Mouse (Mus musculus) olfactory bulb, adult 2 months (tissue): ENCODE data around the gene Tsc1. TPM values are rescaled to one million over a fixed set of nuclear protein-coding genes. Genes with fewer than 3 reads are reported as not detected.
A peak's percentile ranks its signal among the peaks of the same experiment; 100 is the strongest.

ENCODE experiments used
- H3K27ac ChIP-seq: fragments of 200-500 bp; 2 replicates; pipeline ENCODE4 v1.5.1; 2012; ENCODE audit warnings: low read depth, low read length; ENCODE audit not compliant: insufficient read depth
- H3K4me1 ChIP-seq: fragments of 200-500 bp; 2 replicates; pipeline ENCODE4 v1.6.1; 2012; ENCODE audit warnings: low read length; ENCODE audit not compliant: control insufficient read depth, insufficient read depth
- H3K4me3 ChIP-seq: fragments of 200-500 bp; 2 replicates; pipeline ENCODE4 v1.5.1; 2012; ENCODE audit warnings: mild to moderate bottlenecking, low read depth, low read length, moderate library complexity; ENCODE audit not compliant: insufficient read depth
- CTCF ChIP-seq: fragments of 200-500 bp; IDR thresholded peaks from 2 replicates; pipeline ENCODE4 v1.5.1; 2012; ENCODE audit warnings: low read depth, mild to moderate bottlenecking, low read length, moderate library complexity; ENCODE audit not compliant: insufficient read depth
- POLR2A ChIP-seq: fragments of 200-500 bp; IDR thresholded peaks from 2 replicates; pipeline ENCODE4 v1.6.1; 2012; ENCODE audit warnings: mild to moderate bottlenecking, low read depth, low read length, moderate library complexity; ENCODE audit not compliant: insufficient read depth
- WGBS: fragments of 180-500 bp; shearing (Covaris S2); methylation state at CpG from one replicate; pipeline ENCODE4 v1.1.7; 2018; 5-methylcytosine and 5-hydroxymethylcytosine counted together
- polyA plus RNA-seq: library from polyadenylated mRNA; stranded (reverse); fragments of >200 nt; gene quantifications from 2 replicates; pipeline ENCODE4 v1.2.4, GENCODE M21; 2012; ENCODE audit warnings: low replicate concordance; ENCODE audit not compliant: missing spikeins, insufficient read depth, insufficient read length

Tsc1 gene
- polyA plus RNA-seq, 1 experiment, result not detected

- 76% methylated on average over 8 of the region's 8 CpGs for WGBS
- H3K27ac ChIP-seq, result no peak overlapping the region
- no peaks in the 10 kb centered on the region for H3K4me1 ChIP-seq
- no peak for TF ChIP-seq CTCF
- TF ChIP-seq POLR2A, result no peak
- H3K4me3 ChIP-seq, result no peak overlapping the region
These were observed 15.2 kb downstream of the Tsc1 start for GRCm38 (mm10) chr2:28656216-28656615.

GRCm38 (mm10) chr2:28662891-28663290, 21.9 kb downstream of the Tsc1 start:
- Histone ChIP-seq H3K4me1 (no peaks in the 10 kb centered on the region), H3K4me3 (no peak overlapping the region), H3K27ac (no peak overlapping the region)
- 90% methylated on average over 3 of the region's 3 CpGs for WGBS
- no peak for TF ChIP-seq POLR2A
- no peak for TF ChIP-seq CTCF

- Histone ChIP-seq H3K4me3 (no peak overlapping the region), H3K27ac (no peak overlapping the region), H3K4me1 (no peaks in the 10 kb centered on the region)
- 85% methylated on average over 3 of the region's 3 CpGs for WGBS
- no peak for TF ChIP-seq POLR2A
- TF ChIP-seq CTCF, result no peak
These were observed 24.8 kb downstream of the Tsc1 start for GRCm38 (mm10) chr2:28665818-28666217.

GRCm38 (mm10) chr2:28671438-28671837, 30.4 kb downstream of the Tsc1 start:
- no peak overlapping the region for H3K4me3 ChIP-seq
- 79% methylated on average over 2 of the region's 2 CpGs for WGBS
- H3K27ac ChIP-seq, result no peak overlapping the region
- H3K4me1 ChIP-seq, result no peaks in the 10 kb centered on the region
- no peak for TF ChIP-seq POLR2A
- TF ChIP-seq CTCF, result no peak

GRCm38 (mm10) chr2:28676005-28676404, 35.0 kb downstream of the Tsc1 start:
- H3K4me3 ChIP-seq, result no peak overlapping the region
- H3K27ac ChIP-seq, result no peak overlapping the region
- no peak for TF ChIP-seq POLR2A
- no peak for TF ChIP-seq CTCF
- no peaks in the 10 kb centered on the region for H3K4me1 ChIP-seq
- 92% methylated on average over 8 of the region's 8 CpGs for WGBS

- H3K4me3 ChIP-seq, result no peak overlapping the region
- no peak for TF ChIP-seq POLR2A
- TF ChIP-seq CTCF, result no peak
- 17% methylated on average over 4 of the region's 4 CpGs for WGBS
- no peak overlapping the region for H3K27ac ChIP-seq
- peaks cover 4% of the 10 kb centered on the region; the same call in 1 of the 2 replicates for H3K4me1 ChIP-seq
These were observed 39.7 kb downstream of the Tsc1 start for GRCm38 (mm10) chr2:28680710-28681109.

- Histone ChIP-seq H3K4me1 (peaks cover 8% of the 10 kb centered on the region; the same call in 1 of the 2 replicates), H3K27ac (no peak overlapping the region), H3K4me3 (no peak overlapping the region)
- no peak for TF ChIP-seq CTCF
- no peak for TF ChIP-seq POLR2A
- WGBS, result 54% methylated on average over 4 of the region's 4 CpGs
These were observed 40.7 kb downstream of the Tsc1 start for GRCm38 (mm10) chr2:28681718-28682117.

- Histone ChIP-seq H3K4me3 (no peak overlapping the region), H3K4me1 (peaks cover 10% of the 10 kb centered on the region; the same call in 1 of the 2 replicates), H3K27ac (no peak overlapping the region)
- TF ChIP-seq POLR2A (no peak), CTCF (no peak)
- 65% methylated on average over 7 of the region's 7 CpGs for WGBS
These were observed 44.9 kb downstream of the Tsc1 start for GRCm38 (mm10) chr2:28685895-28686294.

GRCm38 (mm10) chr2:28688431-28688830, 47.4 kb downstream of the Tsc1 start:
- TF ChIP-seq POLR2A (no peak), CTCF (peak; percentile 34; the same call in 1 of the 2 replicates)
- H3K4me1 ChIP-seq, result peaks cover 7% of the 10 kb centered on the region; the same call in 1 of the 2 replicates
- H3K4me3 ChIP-seq, result no peak overlapping the region
- no peak overlapping the region for H3K27ac ChIP-seq
- 49% methylated on average over 3 of the region's 3 CpGs for WGBS

- TF ChIP-seq CTCF (no peak), POLR2A (no peak)
- Histone ChIP-seq H3K27ac (no peak overlapping the region), H3K4me1 (no peaks in the 10 kb centered on the region), H3K4me3 (no peak overlapping the region)
- WGBS, result 72% methylated on average over 9 of the region's 9 CpGs
These were observed 51.7 kb downstream of the Tsc1 start for GRCm38 (mm10) chr2:28692692-28693091.
